Mouse (Mus musculus): Measurements from ENCODE around the gene C1qtnf3.

DNA sequence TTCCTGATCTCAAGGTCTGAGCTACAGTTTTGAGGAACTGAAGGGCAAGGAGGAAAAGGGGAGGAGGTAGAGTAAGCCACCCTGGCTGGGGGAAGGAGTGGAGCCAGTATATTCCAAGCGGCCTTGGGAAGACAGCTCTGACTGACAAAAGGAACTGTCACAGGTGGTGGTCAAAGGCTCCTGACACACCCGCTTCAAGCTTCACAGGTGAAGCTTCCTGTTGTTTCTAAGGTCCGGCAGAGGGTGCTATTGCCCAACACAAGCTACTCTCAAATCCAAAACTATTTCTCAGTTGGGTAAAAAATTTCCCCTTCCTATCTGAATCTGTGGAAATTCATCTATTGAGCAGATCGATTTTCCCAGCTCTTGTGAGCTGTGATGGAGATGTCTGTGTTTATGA, 31.1 kb upstream of the C1qtnf3 start:
- TF ChIP-seq CTCF (IDR thresholded peaks at IDR 0.05; ENCODE audit: low read depth) (peak; percentile 80), EP300 (optimal IDR thresholded peaks at IDR 0.05) (no peak)
